Mouse (Mus musculus) spleen, postnatal 36 days (tissue): Measurements from ENCODE around the gene Fam213b.

Experiments
- DNase-seq, 2 experiments: peaks; one replicate each; pipeline ENCODE4 v3.0.0; 2022; ENCODE audit warnings: low spot score in 2 of 2, mixed read lengths in 1 of 2

Fam213b gene

GRCm38 (mm10) chr4:154852696-154853095 lies 46.2 kb downstream of the Fam213b start:
- no peak for DNase-seq
